Mouse (Mus musculus) central nervous system, embryonic 11.5 days (tissue): ENCODE results near the gene Rsad1. TPM values are rescaled to one million over a fixed set of nuclear protein-coding genes. Genes with fewer than 3 reads are reported as not detected.

Source experiments
- polyA plus RNA-seq: library from polyadenylated mRNA; depleted of rRNA; stranded (reverse); fragments of >200 nt; gene quantifications from 2 replicates; pipeline ENCODE4 v1.2.3, GENCODE M21; 2012; rRNA removed

The Rsad1 gene
- 7.7 and 8.3 TPM in 2 replicates for polyA plus RNA-seq

DNA sequence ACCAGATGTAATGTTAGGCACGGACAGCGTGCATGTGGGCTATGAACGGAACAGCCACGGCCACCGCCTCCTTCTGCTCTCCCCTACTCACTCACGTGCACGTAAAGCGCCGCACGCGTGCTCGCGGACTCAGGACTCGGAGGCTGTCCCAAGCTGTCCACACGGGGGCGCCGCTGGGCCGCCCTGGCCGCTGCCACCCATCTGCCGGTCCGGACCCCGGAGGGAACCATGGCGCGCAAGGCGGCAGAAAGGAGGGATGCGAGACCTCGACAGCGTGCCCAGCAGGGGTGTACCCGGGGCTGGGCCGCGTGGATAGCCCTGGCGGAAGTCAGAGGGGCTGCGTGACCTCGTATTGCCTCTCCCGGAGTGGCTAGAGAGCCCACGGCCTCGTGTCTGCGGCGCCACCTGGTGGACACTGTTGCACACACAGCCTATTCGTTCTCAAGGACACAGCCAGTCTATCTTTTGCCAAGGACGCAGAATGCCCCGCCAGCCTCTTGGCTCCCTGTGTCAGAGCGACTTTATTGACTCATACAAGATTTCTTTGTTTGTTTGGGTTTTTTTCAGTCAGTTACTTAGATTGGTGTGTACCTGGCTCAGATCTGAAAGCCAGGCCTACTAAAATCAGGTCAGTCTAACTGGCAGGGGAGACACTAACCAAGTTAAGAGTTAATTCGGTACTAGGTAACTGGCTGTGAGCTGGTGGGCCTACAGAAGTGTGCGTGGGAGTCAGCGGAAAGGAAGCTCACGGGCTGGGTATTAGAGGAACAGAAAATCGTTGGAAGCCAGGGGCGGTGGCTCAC, at the start of gene Rsad1:
Gene Rsad1, minus strand, starts transcription at position 368 of the 803 bp plus-strand sequence.

DNA sequence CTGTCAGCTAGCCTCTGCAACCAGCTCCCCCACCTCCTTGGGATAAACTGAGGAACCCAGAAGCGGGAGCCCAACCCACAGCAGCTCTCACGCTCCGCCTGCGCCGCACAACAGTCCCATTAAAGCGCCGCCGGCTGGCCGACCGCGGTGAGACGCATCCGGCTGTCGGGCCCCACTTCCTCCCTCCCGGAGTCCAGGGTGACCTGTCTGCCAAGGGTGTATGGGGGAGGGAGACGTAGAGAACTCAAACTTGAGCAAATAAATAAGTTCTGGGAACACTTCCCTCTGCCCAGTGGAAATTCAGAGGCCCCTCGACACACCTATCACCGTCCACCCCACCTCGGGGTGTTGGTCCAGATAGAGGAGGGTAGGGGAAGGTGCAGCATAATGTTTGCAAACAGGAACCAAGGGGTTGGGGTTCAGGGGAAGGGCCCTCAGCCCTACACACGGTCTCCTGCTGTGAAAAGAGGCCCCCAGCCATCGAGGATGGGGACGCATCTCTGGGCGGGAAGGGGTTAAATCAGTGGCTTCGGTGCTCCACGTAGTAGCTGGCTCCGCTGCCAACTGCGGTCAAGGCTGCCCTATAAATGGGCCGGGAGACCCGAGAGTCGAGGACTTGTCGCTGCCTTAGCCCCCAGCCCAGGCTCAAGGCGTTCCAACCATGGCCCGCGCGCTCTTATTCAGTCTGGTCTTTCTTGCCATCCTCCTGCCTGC, 15.5 kb upstream of the Rsad1 start, which contains the start of gene Chad:
Gene Chad, plus strand, starts transcription at position 611 of the 714 bp plus-strand sequence.

DNA sequence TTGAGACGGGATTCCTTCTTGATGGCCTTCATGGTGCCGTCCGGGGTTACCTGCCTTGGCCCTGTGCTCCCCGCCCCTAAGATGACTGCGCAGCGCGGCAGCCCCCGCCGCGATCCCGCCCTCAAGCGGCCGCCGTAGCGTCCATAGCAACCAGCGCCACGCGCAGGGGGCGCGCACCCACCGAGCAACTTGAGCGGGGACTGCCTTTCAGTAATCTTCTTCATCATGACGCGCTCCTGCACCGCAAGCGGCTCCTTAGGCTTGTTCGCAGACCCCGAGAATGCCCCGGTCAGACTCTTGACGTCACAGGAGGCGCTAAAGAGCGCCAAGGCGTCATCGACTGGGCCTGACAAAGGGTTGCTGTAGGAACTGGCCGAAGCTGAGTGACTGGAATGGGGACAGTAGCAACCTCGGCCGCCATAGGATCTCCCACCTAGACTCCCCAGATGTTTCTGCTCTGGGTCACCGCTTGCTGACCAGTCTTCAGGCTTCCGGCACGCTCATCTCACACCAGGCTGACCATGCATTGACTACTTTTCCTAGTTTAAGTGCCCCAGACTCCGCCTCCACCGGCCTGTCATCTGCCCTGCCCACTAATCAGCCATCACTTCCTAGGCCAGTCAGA, 27.7 kb downstream of the Rsad1 start, which contains the start of gene Mycbpap:
Gene Mycbpap, minus strand, starts transcription at position 524 of the 625 bp plus-strand sequence.

DNA sequence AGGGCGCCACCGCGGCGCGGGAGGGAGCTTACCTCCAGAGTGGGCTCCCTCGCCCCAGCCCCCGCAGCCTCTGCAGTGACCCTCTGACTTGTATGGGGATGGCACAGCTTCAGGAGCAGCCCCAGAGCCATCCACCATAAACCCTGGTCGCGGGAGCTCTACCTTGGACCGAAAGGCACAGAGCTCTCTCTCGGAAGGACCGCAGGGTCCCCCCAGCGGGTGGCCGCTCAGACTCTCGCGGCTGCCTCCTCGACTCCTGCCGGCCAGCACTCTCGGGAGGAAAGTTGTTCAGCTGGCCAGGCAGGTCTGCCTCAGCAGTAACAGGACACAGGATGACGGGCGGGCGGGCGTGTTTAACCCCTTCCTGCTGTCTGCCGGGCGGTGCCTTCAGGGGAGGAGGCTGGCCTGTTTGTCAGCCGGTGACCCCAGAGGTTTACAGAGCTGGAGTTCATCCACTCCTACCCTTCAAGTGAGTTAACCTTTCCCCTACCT, 49.3 kb downstream of the Rsad1 start, which contains the start of gene Epn3:
Gene Epn3, minus strand, starts transcription at position 314 of the 492 bp plus-strand sequence.

Other genes with a start within 250 kb of the Rsad1 start
- gene Luc7l3, start 227.3 kb downstream of the Rsad1 start, polyA plus RNA-seq, result 190 and 384 TPM in 2 replicates
- 49.6 and 60.0 TPM in 2 replicates for gene Ankrd40, start 221.3 kb downstream of the Rsad1 start, polyA plus RNA-seq
- gene Abcc3, start 156.3 kb downstream of the Rsad1 start, polyA plus RNA-seq, result 0.86 and 0.91 TPM in 2 replicates
- gene Cacna1g, start 75.1 kb downstream of the Rsad1 start, polyA plus RNA-seq, result 128 and 162 TPM in 2 replicates
- 0.20 TPM in 2 replicates for gene Spata20, start 63.1 kb downstream of the Rsad1 start, polyA plus RNA-seq
- 1.0 and 2.1 TPM in 2 replicates for gene Epn3, start 49.3 kb downstream of the Rsad1 start, polyA plus RNA-seq
- 2.9 and 5.7 TPM in 2 replicates for gene Mycbpap, start 27.5 kb downstream of the Rsad1 start, polyA plus RNA-seq
- 0.10 and 0.55 TPM in 2 replicates for gene Chad, start 15.8 kb upstream of the Rsad1 start, polyA plus RNA-seq
- 13.9 and 20.7 TPM in 2 replicates for gene Acsf2, start 52.6 kb upstream of the Rsad1 start, polyA plus RNA-seq
- 126 and 129 TPM in 2 replicates for gene Lrrc59, start 80.5 kb upstream of the Rsad1 start, polyA plus RNA-seq
- 96.5 and 117 TPM in 2 replicates for gene Mrpl27, start 104.5 kb upstream of the Rsad1 start, polyA plus RNA-seq
- 42.1 and 54.0 TPM in 2 replicates for gene Eme1, start 104.7 kb upstream of the Rsad1 start, polyA plus RNA-seq
- 26.9 and 27.8 TPM in 2 replicates for gene Xylt2, start 128.3 kb upstream of the Rsad1 start, polyA plus RNA-seq
- 0.10 TPM in 1 of 2 replicates, not detected in the other for gene Gm11541, start 155.2 kb upstream of the Rsad1 start, polyA plus RNA-seq
- 0.05 and 0.16 TPM in 2 replicates for gene Cdc34b, start 192.5 kb upstream of the Rsad1 start, polyA plus RNA-seq
- gene Tmem92, start 233.4 kb upstream of the Rsad1 start, polyA plus RNA-seq, result not detected in 2 replicates